27 mouse cellular contexts compared by ENCODE assay signal in genomic region chr1:67184134-67184533, GRCm38 (mm10).
DNase-seq lines count a peak whose midpoint lies in the region; TF ChIP-seq lines count a peak whose summit lies in the region.
"Had no signal": no experiment of that assay in that cellular context is flagged by ENCODE, and none has a peak within 500 bp of the region (broad histone marks: within the 10 kb centered on the region; RNA-seq: fewer than 3 reads in every experiment).

No protein-coding gene starts in this region.

- no peaks in the 10 kb centered on the region for H3K79me2 ChIP-seq in CH12.LX (replicated peaks; ENCODE audit: control insufficient read depth, extremely low read depth, insufficient read depth, poor library complexity, severe bottlenecking)

- DNase-seq in kidney, adult 9 months: peak; percentile 10
- no peak for DNase-seq in kidney, postnatal 10 days
- peak; percentile 70 for DNase-seq in A20 (ENCODE audit: low read depth, low spot score)
- DNase-seq in CH12.LX (ENCODE audit: extremely low read depth): peak; percentile 34
- no peak for DNase-seq in adrenal gland, adult 18-20 months (ENCODE audit: low spot score in 2 of 2)
- no peak for DNase-seq in lung, postnatal 36 days
- DNase-seq: adrenal gland, adult 2 months; adrenal gland, postnatal 14 days; cerebellum, adult 11-12 months; cerebellum, adult 8-10 months; cerebellum, postnatal 10 days; cerebellum, postnatal 36 days; embryo, embryonic 11 days; gastrocnemius, postnatal 25 days; heart, adult 18-20 months; heart, postnatal 10 days; heart, postnatal 36 days had no signal

- H3K36me3 ChIP-seq in CH12.LX (replicated peaks in 1 of 2; ENCODE audit: control insufficient read depth in 1 of 2, insufficient read depth in 1 of 2, low read length in 1 of 2): no peaks in the 10 kb centered on the region
- H3K36me3 ChIP-seq: embryonic facial prominence, embryonic 10.5 days; embryonic facial prominence, embryonic 13.5 days; forebrain, embryonic 12.5 days; forebrain, embryonic 15.5 days; G1E; heart, embryonic 12.5 days; heart, embryonic 15.5 days; hindbrain, embryonic 10.5 days; hindbrain, embryonic 13.5 days had no signal

- no peak for TF ChIP-seq CTCF in CH12.LX (conservative IDR thresholded peaks at IDR 0.05 in 1 of 2, IDR thresholded peaks at IDR 0.05 in 1 of 2; ENCODE audit: low read depth in 2 of 2, low read length in 2 of 2)

- H3K27ac ChIP-seq in CH12.LX (ENCODE audit: insufficient read depth, low read depth): no peak overlapping the region
- H3K27ac ChIP-seq: embryonic facial prominence, embryonic 10.5 days; embryonic facial prominence, embryonic 13.5 days; forebrain, embryonic 12.5 days; forebrain, embryonic 15.5 days; heart, embryonic 15.5 days; hindbrain, embryonic 10.5 days; hindbrain, embryonic 13.5 days had no signal

- no peaks in the 10 kb centered on the region for H3K27me3 ChIP-seq in CH12.LX (replicated peaks)
- H3K27me3 ChIP-seq: embryonic facial prominence, embryonic 13.5 days; forebrain, embryonic 12.5 days; forebrain, embryonic 15.5 days; heart, embryonic 12.5 days; heart, embryonic 15.5 days; hindbrain, embryonic 13.5 days had no signal

- no peak overlapping the region for H3K4me3 ChIP-seq in CH12.LX (replicated peaks in 1 of 3; ENCODE audit: low read depth in 2 of 3, low read length in 2 of 3, poor library complexity in 1 of 3)
- H3K4me3 ChIP-seq: embryonic facial prominence, embryonic 10.5 days; embryonic facial prominence, embryonic 13.5 days; erythroblast, embryonic 14.5 days; forebrain, embryonic 12.5 days; forebrain, embryonic 15.5 days; heart, embryonic 12.5 days; heart, embryonic 15.5 days; hindbrain, embryonic 10.5 days; hindbrain, embryonic 13.5 days had no signal

- dilution Hi-C loops in CH12.LX (cut with MboI; ENCODE audit: extremely low pct_ligation_motif_present, extremely low pct_unique_long_range_greater_than_20kb, low sequenced_read_pairs): no loop called here

- TF ChIP-seq EP300 in CH12.LX (IDR thresholded peaks at IDR 0.05; ENCODE audit: low read length): no peak

- no peak overlapping the region for H3K4me2 ChIP-seq in CH12.LX (ENCODE audit: insufficient read depth, low read depth, poor library complexity, severe bottlenecking)
- H3K4me2 ChIP-seq: embryonic facial prominence, embryonic 13.5 days; forebrain, embryonic 12.5 days; forebrain, embryonic 15.5 days; heart, embryonic 12.5 days; heart, embryonic 15.5 days; hindbrain, embryonic 13.5 days had no signal

- in situ Hi-C loops in CH12.LX (cut with MboI; ENCODE audit: low pct_ligation_motif_present, low pct_unique_long_range_greater_than_20kb, low sequenced_read_pairs): no loop called here

- no peaks in the 10 kb centered on the region for H3K9me3 ChIP-seq in CH12.LX (replicated peaks; ENCODE audit: low read length)
- H3K9me3 ChIP-seq: embryonic facial prominence, embryonic 10.5 days; embryonic facial prominence, embryonic 13.5 days; forebrain, embryonic 12.5 days; forebrain, embryonic 15.5 days; G1E; heart, embryonic 12.5 days; heart, embryonic 15.5 days; hindbrain, embryonic 10.5 days; hindbrain, embryonic 13.5 days had no signal

- H3K4me1 ChIP-seq in CH12.LX (ENCODE audit: control insufficient read depth in 1 of 2, insufficient read depth in 2 of 2): peaks cover 0 to 16% of the 10 kb centered on the region in 2 experiments; a peak in 2 of 4 replicates
- H3K4me1 ChIP-seq: embryonic facial prominence, embryonic 10.5 days; forebrain, embryonic 12.5 days; heart, embryonic 12.5 days; heart, embryonic 15.5 days; hindbrain, embryonic 10.5 days; hindbrain, embryonic 13.5 days had no signal

- no peak overlapping the region for H3K9ac ChIP-seq in CH12.LX (ENCODE audit: insufficient read depth, low read depth)
- H3K9ac ChIP-seq: embryonic facial prominence, embryonic 13.5 days; forebrain, embryonic 12.5 days; forebrain, embryonic 15.5 days; heart, embryonic 12.5 days; heart, embryonic 15.5 days; hindbrain, embryonic 13.5 days had no signal

- no peak for TF ChIP-seq POLR2A in CH12.LX (IDR thresholded peaks at IDR 0.05; ENCODE audit: low read depth, low read length)

- TF ChIP-seq RAD21 in CH12.LX (IDR thresholded peaks at IDR 0.05; ENCODE audit: low read depth, low read length): no peak

TF ChIP-seq in CH12.LX, 34 proteins besides CTCF, POLR2A, EP300 and RAD21:
- TF ChIP-seq CHD2 (IDR thresholded peaks at IDR 0.05; ENCODE audit: low read length) (no peak), ETS1 (conservative IDR thresholded peaks at IDR 0.05; ENCODE audit: low read depth, low read length) (no peak), GABPA (IDR thresholded peaks at IDR 0.05; ENCODE audit: insufficient replicate concordance, low read depth, low read length) (no peak), CHD1 (IDR thresholded peaks at IDR 0.05; ENCODE audit: low read depth, low read length) (no peak), MAZ (IDR thresholded peaks at IDR 0.05; ENCODE audit: low read depth, low read length) (no peak), ZKSCAN1 (IDR thresholded peaks at IDR 0.05; ENCODE audit: borderline replicate concordance, low read depth, low read length) (no peak), PAX5 (IDR thresholded peaks at IDR 0.05; ENCODE audit: low read length) (no peak), ELF1 (IDR thresholded peaks at IDR 0.05; ENCODE audit: low read depth, low read length) (no peak), MXI1 (IDR thresholded peaks at IDR 0.05; ENCODE audit: low read depth, low read length) (no peak), POLR2AphosphoS2 (IDR thresholded peaks at IDR 0.05; ENCODE audit: low read depth, low read length) (no peak), NELFE (IDR thresholded peaks at IDR 0.05; ENCODE audit: low read depth, low read length) (no peak), JUN (IDR thresholded peaks at IDR 0.05; ENCODE audit: insufficient read depth, low read depth, low read length) (no peak), USF2 (conservative IDR thresholded peaks at IDR 0.05; ENCODE audit: low read depth, low read length) (no peak), KAT2A (IDR thresholded peaks at IDR 0.05; ENCODE audit: insufficient replicate concordance, low read length) (no peak), RCOR1 (conservative IDR thresholded peaks at IDR 0.05; ENCODE audit: low read depth, low read length) (no peak), TBP (conservative IDR thresholded peaks at IDR 0.05; ENCODE audit: low read depth, low read length) (no peak), MAFK (IDR thresholded peaks at IDR 0.05; ENCODE audit: insufficient replicate concordance, low read length) (no peak)

Comparison
In these comparisons a context has a peak if more than half of its experiments do, and no peak if none do; other contexts are left out.
1. DNase-seq: peak in kidney, adult 9 months (single experiment), A20 (single experiment) and CH12.LX (single experiment); none in kidney, postnatal 10 days (single experiment), adrenal gland, adult 18-20 months (0 of 2) and lung, postnatal 36 days (single experiment).